Mouse (Mus musculus): Measurements from ENCODE around the gene Msh4.

GRCm38 (mm10) chr3:153844030-153844429, 61.9 kb downstream of the Msh4 start, which contains the start of gene Asb17:
- TF ChIP-seq CTCF (IDR thresholded peaks at IDR 0.05; ENCODE audit: insufficient read depth, low read depth, low read length) (no peak), POLR2A (IDR thresholded peaks at IDR 0.05; ENCODE audit: insufficient read depth, low read depth, low read length) (no peak)

Data from olfactory bulb, adult 2 months (tissue).